Mouse (Mus musculus): ENCODE data around the gene Pfkm. TPM values are rescaled to one million over a fixed set of nuclear protein-coding genes. Genes with fewer than 3 reads are reported as not detected.

Pfkm gene
- polyA plus RNA-seq, 1 experiment from 2014 or later, result 9.1 TPM

- Histone ChIP-seq H3K27ac (ENCODE audit: low read depth) (no peak overlapping the region), H3K9me3 (ENCODE audit: low read length) (no peaks in the 10 kb centered on the region), H3K4me1 (ENCODE audit: insufficient read depth) (peaks cover 10% of the 10 kb centered on the region), H3K9ac (replicated peaks) (no peak overlapping the region), H3K4me3 (ENCODE audit: low read depth, low read length) (no peak overlapping the region), H3K4me2 (ENCODE audit: low read depth, low read length) (no peak overlapping the region), H3K36me3 (replicated peaks; ENCODE audit: insufficient read depth, low read length) (no peaks in the 10 kb centered on the region), H3K27me3 (ENCODE audit: insufficient read depth, low read length) (no peaks in the 10 kb centered on the region)
- ATAC-seq (no peak), DNase-seq (no peak)
- no peak for TF ChIP-seq EP300 (IDR thresholded peaks at IDR 0.05; ENCODE audit: low read depth)
- 75% methylated on average over 3 of the region's 3 CpGs for WGBS (ENCODE audit: insufficient replicate concordance)
Measured at GRCm38 (mm10) chr15:98148356-98148755, 56.0 kb downstream of the Pfkm start.

GRCm38 (mm10) chr15:98149166-98149602 lies 56.8 kb downstream of the Pfkm start:
- no peaks in the 10 kb centered on the region for H3K9me3 ChIP-seq (ENCODE audit: low read length)

GRCm38 (mm10) chr15:98152916-98153315 lies 60.5 kb downstream of the Pfkm start:
- DNase-seq (no peak), ATAC-seq (no peak)
- no peaks in the 10 kb centered on the region for H3K9me3 ChIP-seq (ENCODE audit: low read length)
- no peaks in the 10 kb centered on the region for H3K36me3 ChIP-seq (replicated peaks; ENCODE audit: insufficient read depth, low read length)
- no peak for TF ChIP-seq CTCF (IDR thresholded peaks at IDR 0.05; ENCODE audit: low read depth)
- TF ChIP-seq EP300 (IDR thresholded peaks at IDR 0.05; ENCODE audit: low read depth), result no peak
- no peak overlapping the region for H3K4me3 ChIP-seq (ENCODE audit: low read depth, low read length)
- 74% methylated on average over 7 of the region's 7 CpGs for WGBS (ENCODE audit: insufficient replicate concordance)
- H3K27ac ChIP-seq (ENCODE audit: low read depth), result no peak overlapping the region
- no peaks in the 10 kb centered on the region for H3K4me1 ChIP-seq (ENCODE audit: insufficient read depth)
- no peak overlapping the region for H3K4me2 ChIP-seq (ENCODE audit: low read depth, low read length)
- no peaks in the 10 kb centered on the region for H3K27me3 ChIP-seq (ENCODE audit: insufficient read depth, low read length)
- no peak overlapping the region for H3K9ac ChIP-seq (replicated peaks)

More at GRCm38 (mm10) chr15:98149166-98149602, 56.8 kb downstream of the Pfkm start:
- Histone ChIP-seq H3K9ac (replicated peaks) (no peak overlapping the region), H3K4me2 (ENCODE audit: low read depth, low read length) (no peak overlapping the region), H3K36me3 (replicated peaks; ENCODE audit: insufficient read depth, low read length) (no peaks in the 10 kb centered on the region), H3K27ac (ENCODE audit: low read depth) (no peak overlapping the region), H3K4me3 (ENCODE audit: low read depth, low read length) (no peak overlapping the region), H3K27me3 (ENCODE audit: insufficient read depth, low read length) (no peaks in the 10 kb centered on the region), H3K4me1 (ENCODE audit: insufficient read depth) (peaks cover 10% of the 10 kb centered on the region)
- TF ChIP-seq EP300 (IDR thresholded peaks at IDR 0.05; ENCODE audit: low read depth) (no peak), CTCF (IDR thresholded peaks at IDR 0.05; ENCODE audit: low read depth) (no peak)
- WGBS (ENCODE audit: insufficient replicate concordance), result 65% methylated on average over 10 of the region's 10 CpGs
- ATAC-seq, result no peak
- no peak for DNase-seq

- H3K9me3 ChIP-seq (ENCODE audit: low read length), result no peaks in the 10 kb centered on the region
- H3K9ac ChIP-seq (replicated peaks), result no peak overlapping the region
- no peaks in the 10 kb centered on the region for H3K36me3 ChIP-seq (replicated peaks; ENCODE audit: insufficient read depth, low read length)
- peak; percentile 74 for TF ChIP-seq CTCF (IDR thresholded peaks at IDR 0.05; ENCODE audit: low read depth)
- TF ChIP-seq EP300 (IDR thresholded peaks at IDR 0.05; ENCODE audit: low read depth), result no peak
- no peak overlapping the region for H3K4me2 ChIP-seq (ENCODE audit: low read depth, low read length)
- ATAC-seq (no peak), DNase-seq (no peak)
- no peaks in the 10 kb centered on the region for H3K27me3 ChIP-seq (ENCODE audit: insufficient read depth, low read length)
- no peaks in the 10 kb centered on the region for H3K4me1 ChIP-seq (ENCODE audit: insufficient read depth)
- no peak overlapping the region for H3K27ac ChIP-seq (ENCODE audit: low read depth)
- no peak overlapping the region for H3K4me3 ChIP-seq (ENCODE audit: low read depth, low read length)
- 41% methylated on average over 3 of the region's 3 CpGs for WGBS (ENCODE audit: insufficient replicate concordance)
Measured at GRCm38 (mm10) chr15:98153625-98154024, 61.2 kb downstream of the Pfkm start.

DNA sequence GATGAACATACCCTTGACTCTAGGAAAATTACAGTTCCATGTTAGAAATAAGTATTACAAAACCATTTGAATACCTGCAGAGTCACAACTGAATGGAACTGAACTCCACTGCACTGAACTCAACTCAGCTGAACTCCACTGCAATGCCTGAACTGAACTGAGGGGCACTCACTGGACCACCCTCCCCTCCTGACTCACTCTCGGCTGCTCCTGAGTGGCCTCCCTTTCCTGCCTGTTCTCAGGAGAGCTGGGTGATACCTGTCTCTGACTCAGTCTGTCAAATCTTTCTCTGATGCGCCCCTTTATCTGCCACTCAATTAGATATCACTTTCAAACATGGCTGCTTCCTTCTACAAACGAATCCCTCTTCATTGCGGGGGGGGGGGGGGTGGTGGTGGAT lies 61.8 kb downstream of the Pfkm start:
- Histone ChIP-seq H3K4me2 (ENCODE audit: low read depth, low read length) (no peak overlapping the region), H3K4me3 (ENCODE audit: low read depth, low read length) (no peak overlapping the region), H3K9ac (replicated peaks) (no peak overlapping the region), H3K9me3 (ENCODE audit: low read length) (no peaks in the 10 kb centered on the region), H3K36me3 (replicated peaks; ENCODE audit: insufficient read depth, low read length) (no peaks in the 10 kb centered on the region), H3K27me3 (ENCODE audit: insufficient read depth, low read length) (no peaks in the 10 kb centered on the region), H3K27ac (ENCODE audit: low read depth) (no peak overlapping the region), H3K4me1 (ENCODE audit: insufficient read depth) (no peaks in the 10 kb centered on the region)
- ATAC-seq, result no peak
- 51% methylated on average over 4 of the region's 4 CpGs for WGBS (ENCODE audit: insufficient replicate concordance)
- DNase-seq, result no peak
- TF ChIP-seq EP300 (IDR thresholded peaks at IDR 0.05; ENCODE audit: low read depth) (no peak), CTCF (IDR thresholded peaks at IDR 0.05; ENCODE audit: low read depth) (no peak)

DNA sequence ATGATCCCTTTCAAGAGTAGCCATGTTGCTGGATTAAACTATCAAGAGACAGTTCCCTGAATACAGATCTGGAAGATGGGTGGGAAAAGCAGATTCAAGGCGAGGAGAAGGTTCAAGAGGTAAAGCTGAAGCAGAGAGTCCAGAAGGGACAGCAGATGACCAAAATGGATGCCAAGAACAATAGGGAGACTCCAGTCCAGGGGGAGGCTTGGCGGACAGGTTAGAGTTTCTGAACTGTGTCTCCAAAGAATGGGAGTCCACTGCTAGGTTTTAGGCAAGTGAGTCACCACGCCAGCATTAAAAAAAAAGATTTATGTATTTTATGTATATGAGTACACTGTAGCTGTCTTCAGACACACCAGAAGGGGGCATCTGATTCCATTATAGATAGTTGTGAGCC lies 62.2 kb downstream of the Pfkm start:
- Histone ChIP-seq H3K4me3 (ENCODE audit: low read depth, low read length) (no peak overlapping the region), H3K4me1 (ENCODE audit: insufficient read depth) (no peaks in the 10 kb centered on the region), H3K4me2 (ENCODE audit: low read depth, low read length) (no peak overlapping the region), H3K9me3 (ENCODE audit: low read length) (no peaks in the 10 kb centered on the region), H3K9ac (replicated peaks) (no peak overlapping the region), H3K27ac (ENCODE audit: low read depth) (no peak overlapping the region), H3K27me3 (ENCODE audit: insufficient read depth, low read length) (no peaks in the 10 kb centered on the region), H3K36me3 (replicated peaks; ENCODE audit: insufficient read depth, low read length) (no peaks in the 10 kb centered on the region)
- TF ChIP-seq EP300 (IDR thresholded peaks at IDR 0.05; ENCODE audit: low read depth) (no peak), CTCF (IDR thresholded peaks at IDR 0.05; ENCODE audit: low read depth) (no peak)
- 66% methylated on average over 3 of the region's 3 CpGs for WGBS (ENCODE audit: insufficient replicate concordance)
- ATAC-seq (no peak), DNase-seq (no peak)

- WGBS (ENCODE audit: insufficient replicate concordance), result 93% methylated on average over 5 of the region's 5 CpGs
- H3K4me3 ChIP-seq (ENCODE audit: low read depth, low read length), result no peak overlapping the region
Measured at GRCm38 (mm10) chr15:98155272-98155671, 62.9 kb downstream of the Pfkm start.

More at GRCm38 (mm10) chr15:98155272-98155671, 62.9 kb downstream of the Pfkm start:
- Histone ChIP-seq H3K36me3 (replicated peaks; ENCODE audit: insufficient read depth, low read length) (no peaks in the 10 kb centered on the region), H3K27me3 (ENCODE audit: insufficient read depth, low read length) (no peaks in the 10 kb centered on the region), H3K9me3 (ENCODE audit: low read length) (no peaks in the 10 kb centered on the region), H3K4me2 (ENCODE audit: low read depth, low read length) (no peak overlapping the region), H3K9ac (replicated peaks) (no peak overlapping the region), H3K27ac (ENCODE audit: low read depth) (no peak overlapping the region), H3K4me1 (ENCODE audit: insufficient read depth) (no peaks in the 10 kb centered on the region)
- TF ChIP-seq EP300 (IDR thresholded peaks at IDR 0.05; ENCODE audit: low read depth) (no peak), CTCF (IDR thresholded peaks at IDR 0.05; ENCODE audit: low read depth) (no peak)
- DNase-seq (no peak), ATAC-seq (no peak)

All from liver, postnatal 0 days (tissue).